Mouse (Mus musculus) ES-E14 (cell line): ENCODE data around the gene Hmcn1. TPM values are rescaled to one million over a fixed set of nuclear protein-coding genes. Genes with fewer than 3 reads are reported as not detected.

Experiments
- DNase-seq: peaks from one replicate; pipeline ENCODE4 v3.0.0-alpha.2; 2013; ENCODE audit warnings: low read depth, low spot score
- H3K27ac ChIP-seq: 2 replicates; pipeline ENCODE4 v1.5.1; 2012; ENCODE audit warnings: low read depth, mild to moderate bottlenecking, low read length, moderate library complexity, mixed read lengths; ENCODE audit not compliant: poor library complexity, insufficient read depth, severe bottlenecking
- H3K36me3 ChIP-seq: 2 replicates; pipeline ENCODE4 v1.6.1; 2012; ENCODE audit warnings: mild to moderate bottlenecking, low read length, moderate library complexity, mixed read lengths; ENCODE audit not compliant: control insufficient read depth, poor library complexity, insufficient read depth, severe bottlenecking
- H3K4me1 ChIP-seq, 2 experiments: fragments of 150-350 bp in 1 of 2; sonication (generic) in 1 of 2; 2 replicates each; pipeline ENCODE4 v1.6.1; 2012; ENCODE audit warnings: low read length in 2 of 2, mild to moderate bottlenecking in 1 of 2, mixed read lengths in 1 of 2; ENCODE audit not compliant: control insufficient read depth in 2 of 2, insufficient read depth in 2 of 2, poor library complexity in 1 of 2
- H3K4me3 ChIP-seq, 2 experiments: fragments of 150-350 bp in 1 of 2; sonication (generic) in 1 of 2; 2 replicates each; pipeline ENCODE4 v1.5.1; 2012; ENCODE audit warnings: low read length in 2 of 2, low read depth in 1 of 2, mild to moderate bottlenecking in 1 of 2, mixed read lengths in 1 of 2; ENCODE audit not compliant: insufficient read depth in 1 of 2, poor library complexity in 1 of 2, severe bottlenecking in 1 of 2
- H3K9ac ChIP-seq: 2 replicates; pipeline ENCODE4 v1.6.1; 2012; ENCODE audit warnings: low read depth, mild to moderate bottlenecking, low read length, mixed read lengths; ENCODE audit not compliant: poor library complexity, insufficient read depth, severe bottlenecking
- H3K9me3 ChIP-seq: fragments of 150-350 bp; sonication (generic); 2 replicates; pipeline ENCODE4 v1.6.1; 2012; ENCODE audit warnings: low read depth, mild to moderate bottlenecking, low read length; ENCODE audit not compliant: control insufficient read depth, insufficient read depth
- CHD2 ChIP-seq: IDR thresholded peaks from 2 replicates; pipeline ENCODE4 v1.6.1; 2014; ENCODE audit warnings: mild to moderate bottlenecking, low read depth, low read length, inconsistent platforms
- HCFC1 ChIP-seq: IDR thresholded peaks from 2 replicates; pipeline ENCODE4 v1.6.1; 2012; ENCODE audit warnings: low read length, inconsistent platforms, borderline replicate concordance; ENCODE audit not compliant: insufficient read depth
- MAFK ChIP-seq: IDR thresholded peaks from 2 replicates; pipeline ENCODE4 v1.6.1; 2014; ENCODE audit warnings: mild to moderate bottlenecking, low read depth, low read length, inconsistent platforms; ENCODE audit not compliant: insufficient read depth
- ZC3H11A ChIP-seq: IDR thresholded peaks from 2 replicates; pipeline ENCODE4 v1.6.1; 2012; ENCODE audit warnings: low read depth, mild to moderate bottlenecking, inconsistent platforms, low read length, borderline replicate concordance
- ZNF384 ChIP-seq: IDR thresholded peaks from 2 replicates; pipeline ENCODE4 v1.6.1; 2012; ENCODE audit warnings: low read depth, low read length, inconsistent platforms
- in situ Hi-C, 2 experiments: fragments of 600-800 bp; cut with MboI; formaldehyde crosslinking; loops; one replicate each; pipeline ENCODE4 v1.15.1; 2025; ENCODE audit warnings: low sequenced_read_pairs in 2 of 2, inconsistent platforms in 1 of 2; ENCODE audit not compliant: unreplicated experiment in 2 of 2
- total RNA-seq: library from RNA; depleted of rRNA; stranded (reverse); fragments of 300-350 nt; gene quantifications from 2 replicates; pipeline ENCODE4 v1.2.3, GENCODE M21; 2012

The Hmcn1 gene
- total RNA-seq, 1 experiment: 1.5 TPM

DNA sequence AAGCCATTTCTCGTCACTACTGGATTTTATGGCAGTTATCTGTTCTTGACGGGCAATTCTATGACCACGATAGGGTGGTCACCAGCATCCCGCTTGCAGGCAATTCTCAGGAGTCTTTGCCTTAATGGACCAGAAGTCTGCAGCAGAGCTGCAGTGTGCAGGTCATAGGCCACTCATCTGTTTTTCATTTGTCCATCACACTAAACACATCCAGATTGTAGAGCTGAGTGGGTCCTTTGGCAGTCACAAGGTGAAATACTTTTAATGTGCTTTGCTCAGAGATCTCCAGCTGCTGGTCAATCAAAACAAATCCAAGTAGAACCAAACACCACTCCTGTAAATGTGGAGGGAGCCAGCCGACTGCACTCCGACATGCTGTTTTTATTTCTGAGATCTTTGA, 311.2 kb downstream of the Hmcn1 start:
- no peaks in the 10 kb centered on the region for H3K9me3 ChIP-seq
- in situ Hi-C loops: no loop called here
- H3K4me3 ChIP-seq: no peak overlapping the region
- DNase-seq: no peak
- H3K9ac ChIP-seq: no peak overlapping the region
- H3K27ac ChIP-seq: no peak overlapping the region
- H3K36me3 ChIP-seq: no peaks in the 10 kb centered on the region
- H3K4me1 ChIP-seq: no peaks in the 10 kb centered on the region
- TF ChIP-seq ZC3H11A (no peak), CHD2 (no peak)

GRCm38 (mm10) chr1:150681433-150681832, 311.8 kb downstream of the Hmcn1 start:
- no peak for TF ChIP-seq HCFC1
- TF ChIP-seq CHD2: no peak
- TF ChIP-seq ZC3H11A: no peak
- TF ChIP-seq ZNF384: no peak
- no peak for TF ChIP-seq MAFK
- no peak overlapping the region for H3K4me3 ChIP-seq
- in situ Hi-C loops: no loop called here
- H3K36me3 ChIP-seq: no peaks in the 10 kb centered on the region
- no peak overlapping the region for H3K27ac ChIP-seq
- no peak overlapping the region for H3K9ac ChIP-seq
- no peak for DNase-seq
- H3K4me1 ChIP-seq: no peaks in the 10 kb centered on the region
- H3K9me3 ChIP-seq: no peaks in the 10 kb centered on the region

DNA sequence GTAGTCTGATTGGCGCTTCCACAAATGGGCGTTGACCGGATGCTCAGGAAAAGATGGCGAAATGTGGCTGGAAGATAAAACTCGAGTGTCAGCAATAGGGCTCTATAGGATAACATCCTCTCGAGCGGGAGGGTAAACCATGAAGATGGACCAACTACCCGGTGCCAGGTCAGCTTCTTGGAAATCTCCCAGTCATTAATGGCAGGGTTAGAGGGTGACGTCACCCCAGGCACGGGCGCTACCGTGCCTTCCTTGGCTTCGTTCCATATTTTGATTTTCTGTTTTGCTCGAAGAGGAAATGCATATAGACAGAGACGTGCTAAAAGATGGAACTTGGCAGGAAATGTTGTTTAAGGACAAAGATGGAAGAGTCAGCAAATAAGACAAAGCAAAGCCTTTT, 312.2 kb downstream of the Hmcn1 start:
- Histone ChIP-seq H3K9me3 (no peaks in the 10 kb centered on the region), H3K4me3 (no peak overlapping the region), H3K36me3 (no peaks in the 10 kb centered on the region), H3K4me1 (no peaks in the 10 kb centered on the region), H3K27ac (no peak overlapping the region), H3K9ac (no peak overlapping the region)
- in situ Hi-C loops: no loop called here
- no peak for TF ChIP-seq HCFC1
- no peak for TF ChIP-seq ZNF384
- TF ChIP-seq MAFK: no peak
- no peak for TF ChIP-seq ZC3H11A
- no peak for TF ChIP-seq CHD2
- DNase-seq: no peak

- no peak for DNase-seq
- Histone ChIP-seq H3K4me3 (no peak overlapping the region), H3K9me3 (no peaks in the 10 kb centered on the region), H3K4me1 (no peaks in the 10 kb centered on the region), H3K36me3 (no peaks in the 10 kb centered on the region), H3K27ac (no peak overlapping the region), H3K9ac (no peak overlapping the region)
- TF ChIP-seq HCFC1: no peak
- no peak for TF ChIP-seq ZC3H11A
- TF ChIP-seq MAFK: no peak
- TF ChIP-seq ZNF384: no peak
- no peak for TF ChIP-seq CHD2
- in situ Hi-C loops: no loop called here
Observed at GRCm38 (mm10) chr1:150680345-150680744, 312.9 kb downstream of the Hmcn1 start.

GRCm38 (mm10) chr1:150645314-150645713, 347.9 kb downstream of the Hmcn1 start:
- H3K9me3 ChIP-seq: no peaks in the 10 kb centered on the region
- H3K36me3 ChIP-seq: no peaks in the 10 kb centered on the region
- in situ Hi-C loops: no loop called here
- H3K9ac ChIP-seq: no peak overlapping the region
- no peak for DNase-seq
- TF ChIP-seq HCFC1 (no peak), MAFK (no peak), ZC3H11A (no peak), ZNF384 (no peak), CHD2 (no peak)
- H3K4me3 ChIP-seq: no peak overlapping the region
- H3K4me1 ChIP-seq: no peaks in the 10 kb centered on the region
- no peak overlapping the region for H3K27ac ChIP-seq
